Mouse (Mus musculus): Measurements from ENCODE around the gene Gm10778. TPM values are rescaled to one million over a fixed set of nuclear protein-coding genes. Genes with fewer than 3 reads are reported as not detected.
"Not testable (repeated sequence)": the region's sequence is repeated elsewhere in the genome, so short reads cannot be mapped to it uniquely, and the experiment has no call there.

Gm10778 gene
- polyA plus RNA-seq, 1 experiment from 2014 or later: 4.6 TPM

- WGBS: 22% methylated on average over 8 of the region's 8 CpGs
- Histone ChIP-seq H3K4me1 (replicated peaks) (peaks cover 11% of the 10 kb centered on the region), H3K4me2 (replicated peaks) (no peak overlapping the region), H3K27me3 (replicated peaks) (no peaks in the 10 kb centered on the region), H3K36me3 (no peaks in the 10 kb centered on the region), H3K9me3 (no peaks in the 10 kb centered on the region), H3K27ac (no peak overlapping the region), H3K4me3 (replicated peaks) (no peak overlapping the region), H3K9ac (no peak overlapping the region)
- ATAC-seq: no peak
These were observed 12.5 kb upstream of the Gm10778 start for GRCm38 (mm10) chr10:81636338-81636737.

GRCm38 (mm10) chr10:81638101-81638500, 10.8 kb upstream of the Gm10778 start:
- WGBS: 76% methylated on average over 6 of the region's 6 CpGs
- no peak overlapping the region for H3K4me3 ChIP-seq (replicated peaks)
- no peak overlapping the region for H3K9ac ChIP-seq
- no peak for ATAC-seq
- no peaks in the 10 kb centered on the region for H3K36me3 ChIP-seq
- H3K4me2 ChIP-seq (replicated peaks): no peak overlapping the region
- H3K9me3 ChIP-seq: no peaks in the 10 kb centered on the region
- H3K27me3 ChIP-seq (replicated peaks): no peaks in the 10 kb centered on the region
- H3K27ac ChIP-seq: no peak overlapping the region
- peaks cover 26% of the 10 kb centered on the region for H3K4me1 ChIP-seq (replicated peaks)

- H3K9ac ChIP-seq; H3K4me3 ChIP-seq (replicated peaks); H3K36me3 ChIP-seq; H3K27me3 ChIP-seq (replicated peaks); ATAC-seq; H3K9me3 ChIP-seq; H3K27ac ChIP-seq; H3K4me2 ChIP-seq (replicated peaks): not testable (repeated sequence)
- whole genome bisulfite sequencing: 33% methylated on average over 4 of the region's 4 CpGs
- peaks cover 24% of the 10 kb centered on the region for H3K4me1 ChIP-seq (replicated peaks)
These were observed 8.0 kb upstream of the Gm10778 start for GRCm38 (mm10) chr10:81640825-81641224.

- 86% methylated on average over 2 of the region's 2 CpGs for WGBS
- no peak overlapping the region for H3K4me3 ChIP-seq (replicated peaks)
- H3K36me3 ChIP-seq: no peaks in the 10 kb centered on the region
- H3K27ac ChIP-seq: no peak overlapping the region
- H3K27me3 ChIP-seq (replicated peaks): no peaks in the 10 kb centered on the region
- no peak for ATAC-seq
- H3K4me2 ChIP-seq (replicated peaks): 0 out of 2 replicates have a peak overlapping the region, but pooled peaks have one; percentile 91
- H3K9me3 ChIP-seq: no peaks in the 10 kb centered on the region
- no peak overlapping the region for H3K9ac ChIP-seq
- peaks cover 24% of the 10 kb centered on the region for H3K4me1 ChIP-seq (replicated peaks)
These were observed 7.3 kb upstream of the Gm10778 start for GRCm38 (mm10) chr10:81641566-81641965.

GRCm38 (mm10) chr10:81641978-81642647, 6.7 kb upstream of the Gm10778 start:
- 72% methylated on average over 8 of the region's 8 CpGs for WGBS
- peak overlapping the region; percentile 99 for H3K9ac ChIP-seq
- no peak for ATAC-seq
- H3K36me3 ChIP-seq: no peaks in the 10 kb centered on the region
- H3K27me3 ChIP-seq (replicated peaks): no peaks in the 10 kb centered on the region
- peaks cover 24% of the 10 kb centered on the region for H3K4me1 ChIP-seq (replicated peaks)
- H3K4me2 ChIP-seq (replicated peaks): peak overlapping the region; percentile 91
- peak overlapping the region; percentile 82 for H3K4me3 ChIP-seq (replicated peaks)
- H3K27ac ChIP-seq: no peak overlapping the region
- H3K9me3 ChIP-seq: no peaks in the 10 kb centered on the region

GRCm38 (mm10) chr10:81642648-81643448, 6.0 kb upstream of the Gm10778 start:
- Histone ChIP-seq H3K4me3 (replicated peaks) (peak overlapping the region; percentile 82), H3K9me3 (no peaks in the 10 kb centered on the region), H3K4me1 (replicated peaks) (peaks cover 24% of the 10 kb centered on the region), H3K9ac (peak overlapping the region; percentile 99), H3K27me3 (replicated peaks) (no peaks in the 10 kb centered on the region), H3K36me3 (no peaks in the 10 kb centered on the region), H3K27ac (peak overlapping the region; percentile 99), H3K4me2 (replicated peaks) (peak overlapping the region; percentile 91)
- 17% methylated on average over 24 of the region's 24 CpGs for WGBS
- ATAC-seq: no peak; the same call in 1 of the 2 replicates

GRCm38 (mm10) chr10:81643449-81644055, 5.3 kb upstream of the Gm10778 start:
- peak; percentile 93 for ATAC-seq
- H3K9me3 ChIP-seq: no peaks in the 10 kb centered on the region
- peak overlapping the region; percentile 91 for H3K4me2 ChIP-seq (replicated peaks)
- no peaks in the 10 kb centered on the region for H3K27me3 ChIP-seq (replicated peaks)
- H3K4me1 ChIP-seq (replicated peaks): peaks cover 24% of the 10 kb centered on the region
- H3K4me3 ChIP-seq (replicated peaks): peak overlapping the region; percentile 82
- H3K9ac ChIP-seq: peak overlapping the region; percentile 99
- no peaks in the 10 kb centered on the region for H3K36me3 ChIP-seq
- WGBS: under 1% methylated on average over 75 of the region's 75 CpGs
- peak overlapping the region; percentile 99 for H3K27ac ChIP-seq

GRCm38 (mm10) chr10:81644162-81644561, 4.7 kb upstream of the Gm10778 start:
- Histone ChIP-seq H3K4me1 (replicated peaks) (peaks cover 24% of the 10 kb centered on the region), H3K9ac (peak overlapping the region; percentile 99), H3K27me3 (replicated peaks) (no peaks in the 10 kb centered on the region), H3K4me3 (replicated peaks) (peak overlapping the region; percentile 82), H3K4me2 (replicated peaks) (peak overlapping the region; percentile 91), H3K9me3 (no peaks in the 10 kb centered on the region), H3K36me3 (no peaks in the 10 kb centered on the region), H3K27ac (peak overlapping the region; percentile 99)
- ATAC-seq: peak; percentile 11
- WGBS: 52% methylated on average over 2 of the region's 2 CpGs

- no peak for ATAC-seq
- Histone ChIP-seq H3K36me3 (no peaks in the 10 kb centered on the region), H3K4me3 (replicated peaks) (no peak overlapping the region), H3K4me1 (replicated peaks) (peaks cover 24% of the 10 kb centered on the region), H3K9me3 (no peaks in the 10 kb centered on the region), H3K27ac (no peak overlapping the region), H3K4me2 (replicated peaks) (no peak overlapping the region), H3K27me3 (replicated peaks) (no peaks in the 10 kb centered on the region), H3K9ac (no peak overlapping the region)
- 92% methylated on average over 18 of the region's 18 CpGs for WGBS
These were observed 4.1 kb upstream of the Gm10778 start for GRCm38 (mm10) chr10:81644716-81645115.

- no peak for ATAC-seq
- no peaks in the 10 kb centered on the region for H3K36me3 ChIP-seq
- no peak overlapping the region for H3K9ac ChIP-seq
- no peaks in the 10 kb centered on the region for H3K27me3 ChIP-seq (replicated peaks)
- no peak overlapping the region for H3K4me2 ChIP-seq (replicated peaks)
- H3K27ac ChIP-seq: no peak overlapping the region
- no peak overlapping the region for H3K4me3 ChIP-seq (replicated peaks)
- peaks cover 24% of the 10 kb centered on the region for H3K4me1 ChIP-seq (replicated peaks)
- 87% methylated on average over 4 of the region's 4 CpGs for WGBS
- no peaks in the 10 kb centered on the region for H3K9me3 ChIP-seq
These were observed 3.5 kb upstream of the Gm10778 start for GRCm38 (mm10) chr10:81645391-81645790.

GRCm38 (mm10) chr10:81646015-81646555, 2.8 kb upstream of the Gm10778 start:
- Histone ChIP-seq H3K4me2 (replicated peaks) (no peak overlapping the region), H3K9ac (no peak overlapping the region), H3K4me1 (replicated peaks) (peaks cover 22% of the 10 kb centered on the region), H3K27ac (no peak overlapping the region), H3K36me3 (peaks cover 3% of the 10 kb centered on the region; the same call in 1 of the 2 replicates), H3K4me3 (replicated peaks) (no peak overlapping the region), H3K27me3 (replicated peaks) (no peaks in the 10 kb centered on the region), H3K9me3 (no peaks in the 10 kb centered on the region)
- ATAC-seq: no peak
- 82% methylated on average over 7 of the region's 7 CpGs for WGBS

- Histone ChIP-seq H3K4me2 (replicated peaks) (no peak overlapping the region), H3K27me3 (replicated peaks) (no peaks in the 10 kb centered on the region), H3K4me3 (replicated peaks) (no peak overlapping the region), H3K9me3 (0 out of 2 replicates have a peak, but pooled peaks cover 5% of the 10 kb centered on the region), H3K36me3 (peaks cover 18% of the 10 kb centered on the region; the same call in 1 of the 2 replicates), H3K27ac (no peak overlapping the region), H3K4me1 (replicated peaks) (no peaks in the 10 kb centered on the region), H3K9ac (no peak overlapping the region)
- ATAC-seq: no peak
- WGBS: 92% methylated on average over 10 of the region's 10 CpGs
These were observed 6.3 kb downstream of the Gm10778 start for GRCm38 (mm10) chr10:81655178-81655577.

Data from intestine, embryonic 15.5 days (tissue).